In the genomic region with DNA sequence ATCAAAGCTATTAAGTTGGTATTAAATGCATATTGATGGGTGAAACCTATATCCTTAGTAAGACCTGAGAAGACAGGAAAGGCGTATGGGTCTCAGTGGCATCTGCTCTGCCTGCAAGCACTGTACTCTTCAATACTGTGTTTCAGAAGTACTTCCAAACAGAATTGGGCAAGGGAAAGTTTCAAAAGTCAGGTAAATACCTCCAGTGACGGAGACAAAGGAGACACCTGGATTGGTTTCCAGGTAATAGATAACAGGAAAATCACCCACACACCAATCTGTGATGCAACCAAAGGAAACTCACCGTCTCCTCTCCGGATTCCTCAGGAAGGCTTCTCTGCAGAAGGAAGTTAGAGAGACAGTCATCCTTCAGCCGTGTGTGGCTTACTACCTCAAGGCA, we compare ENCODE assay signal across 28 mouse cellular contexts. TPM values are rescaled to one million over a fixed set of nuclear protein-coding genes. Genes with fewer than 3 reads are reported as not detected.
DNase-seq lines count a peak whose midpoint lies in the region; ATAC-seq and TF ChIP-seq lines count a peak whose summit lies in the region.
"Had no signal": no experiment of that assay in that cellular context is flagged by ENCODE, and none has a peak within 500 bp of the region (broad histone marks: within the 10 kb centered on the region; RNA-seq: fewer than 3 reads in every experiment).

No protein-coding gene starts in this region.

- peaks cover 29% of the 10 kb centered on the region for H3K4me1 ChIP-seq in liver, adult 2 months (ENCODE audit: control insufficient read depth, insufficient read depth, low read length)
- H3K4me1 ChIP-seq in liver, embryonic 13.5 days (replicated peaks), result 0 out of 2 replicates have a peak, but pooled peaks cover 4% of the 10 kb centered on the region
- no peaks in the 10 kb centered on the region for H3K4me1 ChIP-seq in liver, embryonic 16.5 days (ENCODE audit: control insufficient read depth, low read depth, low read length)
- H3K4me1 ChIP-seq: embryonic facial prominence, embryonic 12.5 days; embryonic facial prominence, embryonic 15.5 days; forebrain, embryonic 12.5 days; forebrain, embryonic 15.5 days; heart, embryonic 10.5 days; heart, embryonic 13.5 days had no signal

- ATAC-seq in liver, embryonic 13.5 days (ENCODE audit: low read depth), result no peak
- ATAC-seq in liver, embryonic 16.5 days (ENCODE audit: low read depth), result peak; percentile 9; the same call in 1 of the 2 replicates
- ATAC-seq: activated CD4-positive, CD25-positive, alpha-beta regulatory T cell, adult 4 months; forebrain, embryonic 15.5 days had no signal

- peak; percentile 96 for DNase-seq in liver, adult 2 months (ENCODE audit: extremely low read depth, low read depth, low spot score)
- DNase-seq in liver, result no peak
- no peak for DNase-seq in liver, embryonic 13.5 days
- DNase-seq in kidney, postnatal 10 days, result no peak
- no peak for DNase-seq in right cerebral cortex, postnatal 36 days (ENCODE audit: low spot score in 2 of 2)
- DNase-seq in urinary bladder, postnatal 25 days (ENCODE audit: low spot score), result no peak
- DNase-seq in ovary, postnatal 36 days (ENCODE audit: low spot score), result no peak
- DNase-seq: adrenal gland, adult 8-10 months; adrenal gland, postnatal 25 days; cerebellum, adult 11-12 months; cerebellum, adult 8-10 months; cerebellum, postnatal 14 days; gastrocnemius, postnatal 25 days; heart, adult 2 months; heart, postnatal 14 days; heart, postnatal 4 days had no signal

- 0 out of 2 replicates have a peak, but pooled peaks cover 3% of the 10 kb centered on the region for H3K79me2 ChIP-seq in liver, adult 2 months (ENCODE audit: control insufficient read depth, insufficient read depth, low read length)

- H3K4me3 ChIP-seq in liver, adult 2 months (ENCODE audit: insufficient read depth, low read depth, low read length), result peak overlapping the region; percentile 52; the same call in 1 of the 2 replicates
- peak overlapping the region; percentile 38 for H3K4me3 ChIP-seq in liver, embryonic 13.5 days (replicated peaks)
- H3K4me3 ChIP-seq in liver, embryonic 16.5 days (ENCODE audit: low read depth, low read length), result peak overlapping the region; percentile 35; the same call in 1 of the 2 replicates
- H3K4me3 ChIP-seq: embryonic facial prominence, embryonic 12.5 days; embryonic facial prominence, embryonic 15.5 days; forebrain, embryonic 12.5 days; forebrain, embryonic 15.5 days; heart, adult 2 months; heart, embryonic 10.5 days; heart, embryonic 13.5 days had no signal

- H3K27ac ChIP-seq in liver, adult 2 months (replicated peaks; ENCODE audit: insufficient read depth, low read depth, low read length), result peak overlapping the region; percentile 98
- peak overlapping the region; percentile 52; the same call in 1 of the 2 replicates for H3K27ac ChIP-seq in liver, embryonic 13.5 days
- peak overlapping the region; percentile 71 for H3K27ac ChIP-seq in liver, embryonic 16.5 days (ENCODE audit: low read length)
- H3K27ac ChIP-seq: embryonic facial prominence, embryonic 12.5 days; embryonic facial prominence, embryonic 15.5 days; forebrain, embryonic 12.5 days; forebrain, embryonic 15.5 days; heart, adult 2 months; heart, embryonic 10.5 days; heart, embryonic 13.5 days; hindbrain, embryonic 14.5 days had no signal

- H3K27me3 ChIP-seq in liver, adult 2 months (ENCODE audit: control insufficient read depth, insufficient read depth, low read length), result no peaks in the 10 kb centered on the region
- H3K27me3 ChIP-seq in liver, embryonic 13.5 days, result no peaks in the 10 kb centered on the region
- no peaks in the 10 kb centered on the region for H3K27me3 ChIP-seq in liver, embryonic 16.5 days (ENCODE audit: control insufficient read depth, insufficient read depth, low read depth, low read length)
- H3K27me3 ChIP-seq: embryonic facial prominence, embryonic 12.5 days; embryonic facial prominence, embryonic 15.5 days; forebrain, embryonic 12.5 days; forebrain, embryonic 15.5 days had no signal

- peak overlapping the region; percentile 89 for H3K9ac ChIP-seq in liver, adult 2 months (ENCODE audit: low read depth, low read length)
- H3K9ac ChIP-seq in liver, embryonic 13.5 days, result peak overlapping the region; percentile 44; the same call in 1 of the 2 replicates
- H3K9ac ChIP-seq in liver, embryonic 16.5 days (ENCODE audit: low read depth, low read length), result no peak overlapping the region
- H3K9ac ChIP-seq: embryonic facial prominence, embryonic 12.5 days; embryonic facial prominence, embryonic 15.5 days; forebrain, embryonic 12.5 days; forebrain, embryonic 15.5 days; heart, embryonic 13.5 days; hindbrain, embryonic 14.5 days had no signal

- no peaks in the 10 kb centered on the region for H3K9me3 ChIP-seq in liver, embryonic 13.5 days (replicated peaks)
- H3K9me3 ChIP-seq in liver, embryonic 16.5 days (replicated peaks; ENCODE audit: control insufficient read depth, low read length), result no peaks in the 10 kb centered on the region
- H3K9me3 ChIP-seq: embryonic facial prominence, embryonic 12.5 days; embryonic facial prominence, embryonic 15.5 days; forebrain, embryonic 12.5 days; forebrain, embryonic 15.5 days; heart, embryonic 10.5 days; heart, embryonic 13.5 days had no signal

- H3K4me2 ChIP-seq in liver, embryonic 13.5 days, result peak overlapping the region; percentile 43
- H3K4me2 ChIP-seq in liver, embryonic 16.5 days (ENCODE audit: low read depth, low read length), result peak overlapping the region; percentile 43
- H3K4me2 ChIP-seq: embryonic facial prominence, embryonic 12.5 days; embryonic facial prominence, embryonic 15.5 days; forebrain, embryonic 12.5 days; forebrain, embryonic 15.5 days; heart, embryonic 13.5 days; hindbrain, embryonic 14.5 days had no signal

- TF ChIP-seq POLR2A in liver, adult 2 months (IDR thresholded peaks at IDR 0.05; ENCODE audit: extremely low read depth, insufficient read depth, low read length), result no peak

- peaks cover 31% of the 10 kb centered on the region for H3K36me3 ChIP-seq in liver, adult 2 months (ENCODE audit: control insufficient read depth, insufficient read depth, low read length)
- H3K36me3 ChIP-seq in liver, embryonic 13.5 days, result peaks cover 7% of the 10 kb centered on the region; the same call in 1 of the 2 replicates
- no peaks in the 10 kb centered on the region for H3K36me3 ChIP-seq in liver, embryonic 16.5 days (ENCODE audit: control insufficient read depth, insufficient read depth)
- H3K36me3 ChIP-seq: embryonic facial prominence, embryonic 12.5 days; embryonic facial prominence, embryonic 15.5 days; forebrain, embryonic 12.5 days; forebrain, embryonic 15.5 days; heart, embryonic 10.5 days; heart, embryonic 13.5 days had no signal

- WGBS in liver, adult 2 months, result 18% methylated on average over 5 of the region's 5 CpGs
- 52% methylated on average over 5 of the region's 5 CpGs for WGBS in liver, embryonic 13.5 days (ENCODE audit: insufficient replicate concordance)
- WGBS in liver, embryonic 16.5 days (ENCODE audit: insufficient replicate concordance), result 53% methylated on average over 5 of the region's 5 CpGs

- TF ChIP-seq CTCF in liver, adult 2 months (IDR thresholded peaks at IDR 0.05; ENCODE audit: low read depth, low read length), result no peak

RNA-seq across cellular contexts. Expression of gene Itih2, which starts 3.7 kb away (rescaled TPM):
- 677 and 1,125 TPM in 2 replicates for total RNA-seq in liver, adult 2 months (2014; rRNA removed)
- polyA plus RNA-seq in liver, adult 2 months (2012; rRNA removed), result 409 and 422 TPM in 2 replicates
- polyA plus RNA-seq in liver, embryonic 13.5 days (2015; fragmentation: Nextera tagmentation; extraction: Ambion mirVana), result 224 and 305 TPM in 2 replicates
- polyA plus RNA-seq in liver, embryonic 16.5 days (2015; fragmentation: Nextera tagmentation; extraction: Ambion mirVana), result 405 and 429 TPM in 2 replicates
- total RNA-seq: common myeloid progenitor, adult 5-6 weeks; ES-E14; granulocyte monocyte progenitor cell, adult 5-6 weeks had no signal
- polyA plus RNA-seq: activated CD4-positive, CD25-positive, alpha-beta regulatory T cell, adult 4 months had no signal

RNA-seq across cellular contexts. Expression of gene Itih5, which starts 25.9 kb away (rescaled TPM):
- 7.4 and 7.8 TPM in 2 replicates for total RNA-seq in liver, adult 2 months (2014; rRNA removed)
- polyA plus RNA-seq in liver, adult 2 months (2012; rRNA removed), result 1.9 and 4.6 TPM in 2 replicates
- 3.5 and 4.4 TPM in 2 replicates for polyA plus RNA-seq in liver, embryonic 13.5 days (2015; fragmentation: Nextera tagmentation; extraction: Ambion mirVana)
- 3.2 and 4.0 TPM in 2 replicates for polyA plus RNA-seq in liver, embryonic 16.5 days (2015; fragmentation: Nextera tagmentation; extraction: Ambion mirVana)

RNA-seq across cellular contexts. Expression of gene Kin, which starts 47.1 kb away (rescaled TPM):
- total RNA-seq in liver, adult 2 months (2014; rRNA removed), result 5.2 and 7.7 TPM in 2 replicates
- 1.3 and 1.9 TPM in 2 replicates for polyA plus RNA-seq in liver, adult 2 months (2012; rRNA removed)
- 19.6 and 22.1 TPM in 2 replicates for polyA plus RNA-seq in liver, embryonic 13.5 days (2015; fragmentation: Nextera tagmentation; extraction: Ambion mirVana)
- 13.5 and 13.8 TPM in 2 replicates for polyA plus RNA-seq in liver, embryonic 16.5 days (2015; fragmentation: Nextera tagmentation; extraction: Ambion mirVana)

RNA-seq across cellular contexts. Expression of gene Atp5c1, which starts 47.2 kb away (rescaled TPM):
- total RNA-seq in liver, adult 2 months (2014; rRNA removed), result 559 and 593 TPM in 2 replicates
- polyA plus RNA-seq in liver, adult 2 months (2012; rRNA removed), result 314 and 324 TPM in 2 replicates
- 409 and 441 TPM in 2 replicates for polyA plus RNA-seq in liver, embryonic 13.5 days (2015; fragmentation: Nextera tagmentation; extraction: Ambion mirVana)
- polyA plus RNA-seq in liver, embryonic 16.5 days (2015; fragmentation: Nextera tagmentation; extraction: Ambion mirVana), result 297 and 315 TPM in 2 replicates
